Mouse (Mus musculus) midbrain, embryonic 12.5 days (tissue): ENCODE data around the gene Tgfa. TPM values are rescaled to one million over a fixed set of nuclear protein-coding genes. Genes with fewer than 3 reads are reported as not detected.

Experiments
- ATAC-seq: fragments of 200-750 bp; cut with Nextera tagmentation; 2 replicates; pipeline ENCODE4 v1.8.0; 2017; ENCODE audit warnings: low read depth, moderate TSS enrichment, moderate library complexity; ENCODE audit not compliant: low FRiP score
- H3K27ac ChIP-seq: fragments of 300-500 bp; sonication (generic); replicated peaks from 2 replicates; pipeline ENCODE4 v1.5.1; 2016; ENCODE audit warnings: mild to moderate bottlenecking
- H3K27me3 ChIP-seq: fragments of 300-500 bp; sonication (generic); 2 replicates; pipeline ENCODE4 v1.6.1; 2016; ENCODE audit warnings: mild to moderate bottlenecking
- H3K36me3 ChIP-seq: fragments of 300-500 bp; sonication (generic); 2 replicates; pipeline ENCODE4 v1.6.1; 2016
- H3K4me1 ChIP-seq: fragments of 300-500 bp; sonication (generic); 2 replicates; pipeline ENCODE4 v1.6.1; 2016
- H3K4me2 ChIP-seq: fragments of 300-500 bp; sonication (generic); replicated peaks from 2 replicates; pipeline ENCODE4 v1.6.1; 2016; ENCODE audit warnings: mild to moderate bottlenecking, moderate library complexity
- H3K4me3 ChIP-seq: fragments of 300-500 bp; sonication (generic); 2 replicates; pipeline ENCODE4 v1.5.1; 2016; ENCODE audit warnings: mild to moderate bottlenecking
- H3K9ac ChIP-seq: fragments of 300-500 bp; sonication (generic); replicated peaks from 2 replicates; pipeline ENCODE4 v1.6.1; 2016; ENCODE audit warnings: mild to moderate bottlenecking, moderate library complexity
- H3K9me3 ChIP-seq: fragments of 300-500 bp; sonication (generic); 2 replicates; pipeline ENCODE4 v1.6.1; 2016; ENCODE audit warnings: mild to moderate bottlenecking
- WGBS: fragments of 180-500 bp; shearing (Covaris S2); methylation state at CpG from one replicate; pipeline ENCODE4 v1.1.7; 2016; 5-methylcytosine and 5-hydroxymethylcytosine counted together
- polyA plus RNA-seq: library from polyadenylated mRNA; unstranded; fragments of >200 nt; fragmentation: Nextera tagmentation; extraction: Ambion mirVana; gene quantifications from 2 replicates; pipeline ENCODE4 v1.2.1, GENCODE M21; 2016

Tgfa gene
- polyA plus RNA-seq, 1 experiment from 2014 or later = 1.8 TPM

DNA sequence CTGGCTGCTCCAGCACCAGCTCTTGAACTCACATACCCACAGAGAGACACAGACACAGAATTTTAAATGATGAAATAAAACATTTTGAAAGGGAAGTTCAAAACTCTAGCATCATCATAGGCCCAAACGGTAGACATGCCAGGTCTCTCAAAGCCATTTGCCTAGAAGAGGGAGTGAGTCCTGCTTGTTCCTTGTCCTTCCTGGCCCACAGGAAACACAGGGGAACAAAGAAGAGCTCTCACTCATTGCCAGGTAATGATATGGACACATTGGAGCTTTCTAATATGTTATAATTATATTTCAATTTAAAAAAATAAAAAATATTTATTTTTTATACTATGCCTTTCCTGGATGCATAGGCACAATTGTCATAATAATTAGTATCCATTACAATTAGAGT lies 53.5 kb downstream of the Tgfa start:
- H3K27ac ChIP-seq = 0 out of 2 replicates have a peak overlapping the region, but pooled peaks have one; percentile 35

DNA sequence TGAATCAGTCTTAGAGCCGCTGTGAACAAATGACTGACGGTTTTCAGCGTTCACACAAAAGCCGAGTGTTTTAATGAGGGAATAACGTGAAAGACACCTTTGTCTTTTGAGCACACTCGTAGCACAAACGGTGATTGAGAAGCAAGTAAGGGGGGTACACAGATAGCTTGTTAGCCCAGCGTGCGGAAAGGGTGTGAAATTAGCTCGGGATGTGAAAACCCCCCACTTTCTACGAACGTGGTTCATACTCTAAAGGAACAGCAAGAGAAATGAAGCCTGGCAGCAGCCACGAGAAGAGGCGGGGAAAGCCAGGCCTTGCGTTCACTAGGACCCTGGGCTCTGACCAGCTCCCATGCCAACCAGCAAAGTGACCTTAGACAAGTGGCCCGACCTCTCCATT lies 54.0 kb downstream of the Tgfa start:
- H3K4me3 ChIP-seq = no peak overlapping the region
- WGBS = 44% methylated on average over 16 of the region's 16 CpGs
- ATAC-seq = peak; percentile 58; the same call in 1 of the 2 replicates
- H3K9me3 ChIP-seq = no peaks in the 10 kb centered on the region
- no peak overlapping the region; the same call in 1 of the 2 replicates for H3K27ac ChIP-seq
- no peaks in the 10 kb centered on the region for H3K27me3 ChIP-seq
- H3K4me2 ChIP-seq = no peak overlapping the region
- H3K36me3 ChIP-seq = no peaks in the 10 kb centered on the region
- H3K9ac ChIP-seq = no peak overlapping the region
- H3K4me1 ChIP-seq = peaks cover 20% of the 10 kb centered on the region

More for the DNA sequence above, 53.5 kb downstream of the Tgfa start:
- no peaks in the 10 kb centered on the region for H3K36me3 ChIP-seq
- H3K4me3 ChIP-seq = no peak overlapping the region
- no peaks in the 10 kb centered on the region for H3K9me3 ChIP-seq
- 88% methylated on average over 1 of the region's 1 CpGs for WGBS
- peaks cover 20% of the 10 kb centered on the region for H3K4me1 ChIP-seq
- no peak overlapping the region for H3K9ac ChIP-seq
- H3K4me2 ChIP-seq = no peak overlapping the region
- H3K27me3 ChIP-seq = no peaks in the 10 kb centered on the region
- ATAC-seq = no peak

DNA sequence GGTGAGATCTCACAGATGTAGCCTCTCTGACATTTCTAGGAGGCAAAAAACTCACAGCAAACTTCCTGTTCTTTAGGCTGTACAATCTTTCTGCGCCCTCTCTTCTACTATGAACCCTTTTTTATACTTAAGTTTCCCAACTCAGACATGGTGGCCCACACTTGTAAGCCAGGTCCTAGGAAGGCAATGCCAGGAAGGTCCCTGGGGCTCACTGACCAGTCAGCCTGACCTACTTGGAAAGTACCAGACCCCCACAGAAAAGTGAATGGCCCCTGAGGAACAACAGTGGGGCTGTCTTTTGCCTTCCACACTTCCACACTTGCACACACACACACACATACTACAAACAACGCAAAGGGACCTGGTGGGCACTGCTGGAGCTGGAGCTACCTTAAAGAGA lies 55.2 kb downstream of the Tgfa start:
- no peak for ATAC-seq
- Histone ChIP-seq H3K36me3 (no peaks in the 10 kb centered on the region), H3K4me2 (no peak overlapping the region), H3K9me3 (no peaks in the 10 kb centered on the region), H3K27me3 (no peaks in the 10 kb centered on the region), H3K9ac (no peak overlapping the region), H3K4me1 (peaks cover 17% of the 10 kb centered on the region; the same call in 1 of the 2 replicates), H3K4me3 (no peak overlapping the region), H3K27ac (no peak overlapping the region)
- 96% methylated on average over 2 of the region's 2 CpGs for WGBS

DNA sequence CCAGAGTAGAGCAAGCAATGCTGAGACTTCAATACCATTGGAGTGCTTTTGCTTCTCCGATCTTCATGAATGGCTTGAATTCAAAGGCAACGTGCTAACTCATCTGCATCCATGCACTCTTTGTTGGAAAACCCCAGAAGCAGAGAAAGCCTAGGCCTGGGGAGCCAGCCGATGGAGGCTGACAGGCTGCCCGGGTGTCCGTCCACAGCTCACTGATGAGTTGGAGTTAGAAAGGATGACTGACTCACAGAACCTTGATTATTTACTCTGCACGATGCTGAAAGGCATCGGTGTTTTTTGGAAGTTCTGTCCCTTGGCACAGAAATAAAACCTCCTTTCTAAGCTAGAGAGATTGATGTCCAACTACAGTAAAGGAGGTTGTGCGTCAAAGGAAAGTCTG lies 55.8 kb downstream of the Tgfa start:
- WGBS = 79% methylated on average over 8 of the region's 8 CpGs
- no peak for ATAC-seq
- Histone ChIP-seq H3K4me2 (no peak overlapping the region), H3K9ac (no peak overlapping the region), H3K4me1 (peaks cover 17% of the 10 kb centered on the region; the same call in 1 of the 2 replicates), H3K27ac (no peak overlapping the region), H3K27me3 (no peaks in the 10 kb centered on the region), H3K4me3 (no peak overlapping the region), H3K9me3 (no peaks in the 10 kb centered on the region), H3K36me3 (no peaks in the 10 kb centered on the region)

DNA sequence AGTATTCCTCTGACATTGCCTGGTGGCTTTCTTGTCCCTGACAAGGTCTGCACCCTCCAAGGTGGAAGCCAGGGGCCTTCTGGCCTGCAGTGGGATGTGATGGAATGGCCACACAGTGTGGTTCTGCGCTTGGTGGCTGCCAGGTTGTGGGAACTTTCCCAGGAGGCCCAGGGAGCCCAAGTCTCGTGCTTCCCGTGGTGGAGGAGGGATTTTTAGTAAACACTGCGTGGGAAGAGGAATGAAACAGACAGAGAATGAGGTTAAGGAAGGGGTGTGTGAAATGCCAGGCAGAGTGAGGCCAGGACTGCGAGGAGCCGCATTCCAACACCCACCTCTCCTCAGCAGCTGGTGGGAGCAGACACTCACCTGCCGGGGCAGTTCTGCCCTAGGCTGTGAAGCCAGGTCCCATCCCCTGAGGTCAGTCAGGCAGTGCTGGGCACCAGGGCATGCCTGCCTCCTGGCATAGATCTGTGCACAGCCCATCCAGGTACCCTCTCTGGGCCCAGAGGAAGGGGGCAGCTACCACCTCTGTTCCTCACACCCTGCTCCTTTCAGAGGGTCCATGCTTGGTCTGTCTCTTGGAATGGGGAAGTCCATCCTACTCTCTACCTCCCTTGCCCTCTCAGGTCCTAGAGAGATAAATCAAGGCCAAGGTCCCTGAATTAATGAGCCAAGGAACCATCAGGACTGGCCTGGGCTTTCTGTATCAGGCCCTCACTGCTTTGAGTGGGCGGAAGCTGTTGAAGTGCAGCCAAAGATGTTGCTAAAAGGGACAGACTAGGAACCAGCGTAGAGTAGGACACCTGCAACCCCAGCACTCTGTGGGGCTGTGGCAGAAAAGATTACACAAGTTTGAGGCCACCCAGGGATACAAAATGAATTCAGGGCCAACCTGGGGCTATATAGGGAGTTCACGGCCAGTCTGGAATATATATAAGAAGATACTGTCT lies 57.4 kb downstream of the Tgfa start:
- no peak overlapping the region for H3K27ac ChIP-seq
- WGBS = 83% methylated on average over 10 of the region's 10 CpGs
- H3K4me1 ChIP-seq = peaks cover 17% of the 10 kb centered on the region; the same call in 1 of the 2 replicates
- H3K27me3 ChIP-seq = no peaks in the 10 kb centered on the region
- ATAC-seq = no peak
- no peak overlapping the region for H3K4me3 ChIP-seq
- H3K4me2 ChIP-seq = no peak overlapping the region
- H3K9me3 ChIP-seq = no peaks in the 10 kb centered on the region
- H3K9ac ChIP-seq = no peak overlapping the region
- H3K36me3 ChIP-seq = no peaks in the 10 kb centered on the region

DNA sequence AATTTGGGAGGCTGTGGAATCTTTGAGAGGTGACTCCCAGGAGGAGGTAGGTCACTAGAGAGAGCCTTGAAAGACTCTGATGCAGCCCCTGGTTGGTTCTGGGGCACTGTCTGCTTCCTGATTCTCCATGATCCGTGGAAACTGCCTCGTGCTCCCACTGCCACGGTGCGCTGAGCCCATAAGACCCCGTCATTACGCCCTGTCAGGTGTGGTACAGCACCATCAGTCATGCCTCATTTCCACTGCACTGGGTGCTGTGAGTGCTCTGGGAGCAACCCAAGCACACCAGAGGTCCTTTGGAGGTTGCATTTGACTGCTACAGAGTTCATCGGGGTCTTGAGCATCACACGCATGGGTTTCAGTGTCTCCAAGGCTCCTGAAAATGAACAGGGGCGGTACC lies 60.9 kb downstream of the Tgfa start:
- Histone ChIP-seq H3K4me3 (no peak overlapping the region), H3K36me3 (no peaks in the 10 kb centered on the region), H3K9me3 (no peaks in the 10 kb centered on the region), H3K27me3 (no peaks in the 10 kb centered on the region), H3K4me2 (no peak overlapping the region), H3K4me1 (peaks cover under 1% of the 10 kb centered on the region; the same call in 1 of the 2 replicates), H3K9ac (no peak overlapping the region), H3K27ac (no peak overlapping the region)
- 92% methylated on average over 9 of the region's 9 CpGs for WGBS
- ATAC-seq = no peak

DNA sequence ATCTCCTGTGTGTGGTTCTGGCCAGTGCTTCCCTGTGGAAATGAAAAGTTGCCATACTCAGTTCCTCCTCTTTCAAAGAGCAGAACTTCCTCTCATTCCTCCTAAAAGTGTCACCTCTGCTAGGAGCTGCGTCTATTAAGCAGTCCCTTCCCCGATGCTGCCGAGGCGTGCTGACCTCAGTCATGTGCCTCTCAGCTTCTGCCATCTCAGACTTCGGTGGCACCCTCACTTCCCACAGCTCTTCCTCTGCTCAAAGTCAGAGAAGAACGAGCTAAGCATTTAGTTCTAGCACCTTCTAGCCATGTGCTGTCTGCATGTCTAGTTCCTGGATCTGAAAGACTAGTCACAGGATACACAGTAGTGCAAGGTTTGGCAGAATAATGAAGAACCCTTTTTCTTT lies 64.2 kb downstream of the Tgfa start:
- Histone ChIP-seq H3K27ac (no peak overlapping the region), H3K4me2 (no peak overlapping the region), H3K9ac (no peak overlapping the region), H3K4me3 (no peak overlapping the region), H3K27me3 (no peaks in the 10 kb centered on the region), H3K4me1 (no peaks in the 10 kb centered on the region), H3K36me3 (no peaks in the 10 kb centered on the region), H3K9me3 (no peaks in the 10 kb centered on the region)
- no peak for ATAC-seq
- WGBS = 87% methylated on average over 6 of the region's 6 CpGs

DNA sequence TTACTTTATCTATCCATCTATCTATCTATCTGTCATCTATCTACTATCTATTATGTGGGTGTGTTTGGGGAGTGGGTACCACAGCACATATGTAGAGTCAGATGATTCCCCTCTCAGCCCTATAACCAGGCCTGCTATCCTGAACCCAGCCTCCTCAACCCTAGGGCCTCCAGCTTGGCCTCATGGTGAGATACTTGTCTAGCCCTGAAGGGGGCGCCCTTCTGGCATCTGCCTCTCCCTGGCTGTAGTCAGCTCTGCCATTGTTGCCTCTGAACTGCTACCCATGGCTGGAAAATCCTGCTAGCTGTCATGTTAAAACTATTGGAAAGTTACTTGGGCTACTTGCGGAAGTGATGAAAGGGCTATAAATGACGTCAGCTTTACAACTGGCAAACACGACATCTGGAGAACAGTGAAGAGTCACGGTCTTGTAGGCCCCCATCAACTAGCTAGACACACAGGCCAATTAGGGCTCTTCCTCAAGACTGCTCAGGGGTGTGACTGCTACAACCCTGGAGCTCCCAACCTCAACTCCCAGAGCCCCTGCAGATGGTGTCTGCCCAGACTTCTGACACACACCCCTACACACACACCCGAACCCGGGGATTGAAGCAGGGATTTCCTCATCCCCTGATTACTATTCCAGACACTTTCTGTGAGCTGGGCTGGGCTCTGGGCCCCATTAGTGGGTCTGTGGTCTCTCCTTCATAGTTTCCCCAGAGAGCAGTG lies 65.5 kb downstream of the Tgfa start:
- no peak for ATAC-seq
- Histone ChIP-seq H3K4me2 (no peak overlapping the region), H3K4me3 (no peak overlapping the region), H3K4me1 (no peaks in the 10 kb centered on the region), H3K9me3 (no peaks in the 10 kb centered on the region), H3K27ac (no peak overlapping the region), H3K9ac (no peak overlapping the region), H3K36me3 (no peaks in the 10 kb centered on the region), H3K27me3 (no peaks in the 10 kb centered on the region)
- 83% methylated on average over 7 of the region's 7 CpGs for WGBS

DNA sequence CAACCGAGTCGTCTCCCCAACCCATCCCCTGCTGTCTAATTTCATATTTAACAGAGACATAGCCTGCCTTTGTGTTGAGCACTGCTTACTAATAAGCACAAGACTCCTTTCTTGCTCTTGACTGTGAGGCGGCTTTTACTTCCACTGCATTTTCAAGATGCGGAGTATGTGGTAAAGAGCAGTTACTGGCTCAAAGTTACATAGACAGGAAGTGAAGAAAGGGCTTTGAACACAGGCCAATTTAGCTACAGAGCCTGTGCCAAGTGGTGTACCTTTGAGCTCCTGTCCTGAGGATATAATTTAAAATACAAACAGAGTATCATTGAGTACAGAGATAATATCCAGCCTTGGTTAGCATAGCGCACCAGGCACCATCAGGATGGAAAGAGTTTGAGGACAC lies 71.8 kb downstream of the Tgfa start:
- ATAC-seq = no peak
- H3K9ac ChIP-seq = no peak overlapping the region
- H3K27ac ChIP-seq = no peak overlapping the region
- no peak overlapping the region for H3K4me3 ChIP-seq
- no peak overlapping the region for H3K4me2 ChIP-seq
- no peaks in the 10 kb centered on the region for H3K36me3 ChIP-seq
- peaks cover 27% of the 10 kb centered on the region for H3K27me3 ChIP-seq
- H3K9me3 ChIP-seq = no peaks in the 10 kb centered on the region
- no peaks in the 10 kb centered on the region for H3K4me1 ChIP-seq
- WGBS = 92% methylated on average over 5 of the region's 5 CpGs

DNA sequence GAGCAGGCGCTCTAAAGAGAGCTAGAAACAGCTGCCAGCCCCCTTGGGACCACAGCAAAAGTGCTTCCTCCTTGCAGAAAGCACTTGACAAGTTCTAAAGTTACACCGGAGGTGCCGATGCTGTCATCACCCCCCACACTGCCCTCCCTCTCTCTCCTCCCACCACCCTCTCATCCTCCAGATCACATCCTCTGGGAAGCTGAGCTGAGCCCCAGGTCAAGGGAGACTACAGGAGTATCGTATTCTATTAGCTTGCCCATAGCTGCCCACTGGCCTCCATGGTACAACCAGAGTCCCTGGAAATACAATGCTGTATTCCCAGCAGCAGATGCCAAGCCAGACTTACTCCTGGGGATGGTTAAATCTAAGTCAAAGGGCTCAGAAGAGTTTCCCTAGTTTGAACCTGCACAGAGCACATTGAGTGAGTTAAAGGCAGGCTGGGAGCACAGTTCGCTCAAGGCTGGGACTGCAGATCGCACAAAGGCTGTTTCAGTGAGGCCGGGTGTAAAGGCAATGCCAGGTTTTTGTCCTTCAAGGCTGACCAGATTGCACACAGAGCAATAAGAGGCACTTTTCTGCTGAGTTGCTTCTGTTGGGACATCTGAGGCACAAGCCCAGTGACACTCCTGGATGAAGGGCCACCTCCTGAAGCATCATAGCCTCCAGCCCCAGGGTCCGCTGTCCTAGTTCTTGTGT lies 75.5 kb downstream of the Tgfa start:
- ATAC-seq = no peak
- Histone ChIP-seq H3K27me3 (peaks cover 47% of the 10 kb centered on the region), H3K4me3 (no peak overlapping the region), H3K9me3 (no peaks in the 10 kb centered on the region), H3K9ac (no peak overlapping the region), H3K36me3 (no peaks in the 10 kb centered on the region), H3K4me1 (peaks cover 5% of the 10 kb centered on the region; the same call in 1 of the 2 replicates), H3K27ac (no peak overlapping the region), H3K4me2 (no peak overlapping the region)
- 77% methylated on average over 8 of the region's 8 CpGs for WGBS

DNA sequence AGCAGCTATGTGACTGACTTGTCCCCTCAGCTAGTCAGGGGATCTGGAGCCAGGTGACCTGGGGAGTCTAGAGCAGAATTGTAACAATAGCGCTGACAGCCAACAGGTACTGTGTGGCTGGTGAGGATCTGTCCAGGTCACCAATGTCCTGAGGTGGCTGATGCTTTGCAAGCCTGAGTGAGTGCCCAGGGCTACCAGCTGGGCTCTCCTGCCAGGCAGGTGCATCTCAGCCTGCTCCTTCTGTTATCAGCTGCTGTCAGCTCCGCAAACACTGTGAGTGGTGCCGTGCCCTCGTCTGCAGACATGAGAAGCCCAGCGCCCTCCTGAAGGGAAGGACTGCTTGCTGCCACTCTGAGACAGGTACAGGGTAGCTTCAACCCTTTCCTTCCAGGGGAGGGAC lies 76.1 kb downstream of the Tgfa start:
- no peaks in the 10 kb centered on the region for H3K36me3 ChIP-seq
- WGBS = 89% methylated on average over 5 of the region's 5 CpGs
- peaks cover 43% of the 10 kb centered on the region for H3K27me3 ChIP-seq
- H3K27ac ChIP-seq = no peak overlapping the region
- H3K9ac ChIP-seq = no peak overlapping the region
- no peak overlapping the region for H3K4me3 ChIP-seq
- H3K4me1 ChIP-seq = peaks cover 5% of the 10 kb centered on the region; the same call in 1 of the 2 replicates
- no peaks in the 10 kb centered on the region for H3K9me3 ChIP-seq
- no peak for ATAC-seq
- no peak overlapping the region for H3K4me2 ChIP-seq
